Mouse (Mus musculus) bone marrow macrophage, adult 2 months (primary cell): Measurements from ENCODE around the gene Foxq1. TPM values are rescaled to one million over a fixed set of nuclear protein-coding genes. Genes with fewer than 3 reads are reported as not detected.

Experiments used
- H3K27ac ChIP-seq: 2 replicates; pipeline ENCODE4 v1.5.1; 2012; ENCODE audit warnings: low read depth, low read length; ENCODE audit not compliant: insufficient read depth
- H3K4me1 ChIP-seq: 2 replicates; pipeline ENCODE4 v1.6.1; 2012; ENCODE audit warnings: low read length; ENCODE audit not compliant: control insufficient read depth, insufficient read depth
- H3K4me3 ChIP-seq: 2 replicates; pipeline ENCODE4 v1.5.1; 2012; ENCODE audit warnings: mild to moderate bottlenecking, low read length, moderate library complexity; ENCODE audit not compliant: insufficient read depth
- CTCF ChIP-seq: IDR thresholded peaks from 2 replicates; pipeline ENCODE4 v1.5.1; 2012; ENCODE audit warnings: low read depth, mild to moderate bottlenecking, low read length, moderate library complexity
- POLR2A ChIP-seq: IDR thresholded peaks from 2 replicates; pipeline ENCODE4 v1.6.1; 2012; ENCODE audit warnings: mild to moderate bottlenecking, low read depth, low read length, borderline replicate concordance
- polyA plus RNA-seq: library from polyadenylated mRNA; stranded (reverse); fragments of >200 nt; gene quantifications from 2 replicates; pipeline ENCODE4 v1.2.4, GENCODE M21; 2012; ENCODE audit not compliant: missing spikeins, insufficient read depth, insufficient read length

Gene Foxq1
- polyA plus RNA-seq, 1 experiment: not detected

- no peak for TF ChIP-seq CTCF
- TF ChIP-seq POLR2A: no peak
- Histone ChIP-seq H3K27ac (no peak overlapping the region), H3K4me3 (no peak overlapping the region), H3K4me1 (no peaks in the 10 kb centered on the region)
Observed at GRCm38 (mm10) chr13:31546784-31547183, 9.2 kb upstream of the Foxq1 start.

- H3K27ac ChIP-seq: no peak overlapping the region
- TF ChIP-seq POLR2A (no peak), CTCF (no peak)
- H3K4me3 ChIP-seq: no peak overlapping the region
- H3K4me1 ChIP-seq: no peaks in the 10 kb centered on the region
Observed at GRCm38 (mm10) chr13:31547204-31547603, 8.7 kb upstream of the Foxq1 start.

GRCm38 (mm10) chr13:31547610-31548009, 8.3 kb upstream of the Foxq1 start:
- Histone ChIP-seq H3K27ac (no peak overlapping the region), H3K4me3 (no peak overlapping the region), H3K4me1 (no peaks in the 10 kb centered on the region)
- TF ChIP-seq POLR2A (no peak), CTCF (no peak)

- no peaks in the 10 kb centered on the region; the same call in 1 of the 2 replicates for H3K4me1 ChIP-seq
- no peak overlapping the region for H3K27ac ChIP-seq
- H3K4me3 ChIP-seq: peak overlapping the region; percentile 30
- TF ChIP-seq CTCF (no peak), POLR2A (no peak)
Observed at GRCm38 (mm10) chr13:31556964-31557767, 1.2 kb downstream of the Foxq1 start.

GRCm38 (mm10) chr13:31557768-31558520, 2.0 kb downstream of the Foxq1 start:
- TF ChIP-seq CTCF: no peak
- TF ChIP-seq POLR2A: no peak
- no peak overlapping the region for H3K27ac ChIP-seq
- peak overlapping the region; percentile 30 for H3K4me3 ChIP-seq
- no peaks in the 10 kb centered on the region; the same call in 1 of the 2 replicates for H3K4me1 ChIP-seq

GRCm38 (mm10) chr13:31558521-31559418, 2.8 kb downstream of the Foxq1 start, which contains the start of gene A530084C06Rik:
Gene A530084C06Rik, minus strand, starts transcription at chr13:31559333.
- H3K4me1 ChIP-seq: no peaks in the 10 kb centered on the region; the same call in 1 of the 2 replicates
- TF ChIP-seq CTCF: no peak
- no peak for TF ChIP-seq POLR2A
- H3K27ac ChIP-seq: no peak within 1 kb of the TSS
- peak within 1 kb of the TSS; percentile 30 for H3K4me3 ChIP-seq

- TF ChIP-seq CTCF: no peak
- no peak for TF ChIP-seq POLR2A
- H3K4me3 ChIP-seq: peak overlapping the region; percentile 30
- H3K4me1 ChIP-seq: no peaks in the 10 kb centered on the region; the same call in 1 of the 2 replicates
- no peak overlapping the region for H3K27ac ChIP-seq
Observed at GRCm38 (mm10) chr13:31559419-31560144, 3.6 kb downstream of the Foxq1 start.

GRCm38 (mm10) chr13:31564394-31564793, 8.5 kb downstream of the Foxq1 start:
- TF ChIP-seq CTCF (no peak), POLR2A (no peak)
- H3K27ac ChIP-seq: no peak overlapping the region
- H3K4me3 ChIP-seq: no peak overlapping the region
- H3K4me1 ChIP-seq: no peaks in the 10 kb centered on the region

- H3K4me3 ChIP-seq: no peak overlapping the region
- no peaks in the 10 kb centered on the region for H3K4me1 ChIP-seq
- no peak overlapping the region for H3K27ac ChIP-seq
- TF ChIP-seq CTCF (no peak), POLR2A (no peak)
Observed at GRCm38 (mm10) chr13:31567099-31567498, 11.2 kb downstream of the Foxq1 start.
